Mouse (Mus musculus) embryo, embryonic 9.5 days (tissue): ENCODE measurements around the gene Sox3.

Source experiments
- DNase-seq: peaks from one replicate; pipeline ENCODE4 v3.0.0-alpha.2; 2017; ENCODE audit errors: extremely low spot score

The Sox3 gene

GRCm38 (mm10) chrX:60892801-60893681 lies at the start of gene Sox3:
Gene Sox3 (minus strand): TSS chrX:60893430.
- DNase-seq = peak; percentile 72

- no peak for DNase-seq
These were observed 47.0 kb upstream of the Sox3 start for GRCm38 (mm10) chrX:60940225-60940624.

GRCm38 (mm10) chrX:60899546-60899945 lies 6.3 kb upstream of the Sox3 start:
- no peak for DNase-seq

- DNase-seq = peak; percentile 44
These were observed 5.4 kb upstream of the Sox3 start for GRCm38 (mm10) chrX:60898641-60899040.

- peak; percentile 24 for DNase-seq
These were observed 3.1 kb upstream of the Sox3 start for GRCm38 (mm10) chrX:60896296-60896695.

- DNase-seq = peak; percentile 2
These were observed 2.2 kb upstream of the Sox3 start for GRCm38 (mm10) chrX:60895416-60895815.

- DNase-seq = peak; percentile 59
These were observed 702 bp upstream of the Sox3 start for GRCm38 (mm10) chrX:60893720-60894543.

- peak; percentile 39 for DNase-seq
These were observed 981 bp downstream of the Sox3 start for GRCm38 (mm10) chrX:60892098-60892800.

GRCm38 (mm10) chrX:60891329-60892095 lies 1.7 kb downstream of the Sox3 start:
- DNase-seq = peak; percentile 20

GRCm38 (mm10) chrX:60890651-60891050 lies 2.6 kb downstream of the Sox3 start:
- DNase-seq = no peak

- DNase-seq = peak; percentile 57
These were observed 3.2 kb downstream of the Sox3 start for GRCm38 (mm10) chrX:60889956-60890485.
